Mouse (Mus musculus) gastrocnemius, postnatal 4 days (tissue): Measurements from ENCODE around the gene Krt90. TPM values are rescaled to one million over a fixed set of nuclear protein-coding genes. Genes with fewer than 3 reads are reported as not detected.
"Not testable (repeated sequence)": the region's sequence is repeated elsewhere in the genome, so short reads cannot be mapped to it uniquely, and the experiment has no call there.

ENCODE experiments used
- DNase-seq, 2 experiments: peaks; one replicate each; pipeline ENCODE4 v3.0.0; 2021 to 2022; ENCODE audit warnings: low spot score in 2 of 2, mixed read lengths in 2 of 2
- microRNA-seq: library from miRNA; unstranded; fragments of <30 nt; microRNA quantifications from one replicate; pipeline ENCODE4 v1.2.0, GENCODE M21; 2021
- total RNA-seq, 2 experiments: library from RNA; stranded (reverse); gene quantifications; 2 replicates each; pipeline ENCODE4 v1.2.3; 2021

The Krt90 gene
- total RNA-seq, 2 experiments from 2014 or later, result not detected

DNA sequence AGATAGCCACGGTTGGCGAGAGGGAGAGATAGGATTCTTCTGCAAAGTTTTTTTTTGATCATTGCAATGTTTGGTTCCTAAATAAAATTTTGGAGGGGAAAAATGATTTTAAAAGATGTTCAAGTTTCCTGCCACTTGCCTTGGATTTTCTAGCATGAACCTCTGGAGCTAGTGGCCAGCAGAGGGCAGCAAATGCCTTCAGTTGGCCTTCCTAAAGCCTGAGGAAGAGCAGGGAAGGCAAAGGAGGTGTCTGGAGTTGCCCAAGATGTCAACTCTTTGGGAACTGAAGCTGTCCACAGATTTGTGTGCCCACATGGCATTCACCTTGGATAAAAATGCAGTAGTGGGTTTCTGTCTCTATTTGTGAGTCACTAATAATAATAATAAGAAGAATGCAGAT lies 43.0 kb downstream of the Krt90 start:
- peak; percentile 36 to 74 for DNase-seq

DNA sequence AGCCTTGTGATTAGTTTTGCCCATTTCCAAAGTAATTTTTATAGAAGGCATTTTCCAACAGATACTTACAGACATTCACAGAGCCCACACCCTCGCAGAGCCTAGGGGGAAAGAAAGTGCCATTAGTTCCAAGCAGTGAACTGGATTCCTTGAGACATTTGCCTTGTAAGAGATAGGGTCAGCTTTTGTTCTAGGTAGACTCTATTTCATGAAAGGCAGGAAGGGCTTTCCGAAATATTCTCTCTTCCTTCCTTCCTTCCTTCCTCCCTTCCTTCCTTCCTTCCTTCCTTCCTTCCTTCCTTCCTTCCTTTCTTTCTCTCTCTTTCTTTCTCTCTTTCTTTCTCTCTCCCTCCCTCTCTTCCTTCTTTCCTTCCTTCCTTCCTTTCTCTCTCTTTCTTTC lies 45.6 kb downstream of the Krt90 start, which contains the start of gene Gm49425:
Gene Gm49425, minus strand, starts transcription at position 101 of the 400 bp plus-strand sequence.
- not testable (repeated sequence) for DNase-seq

GRCm38 (mm10) chr15:101508247-101508646 lies 54.5 kb downstream of the Krt90 start:
- DNase-seq, result no peak

DNA sequence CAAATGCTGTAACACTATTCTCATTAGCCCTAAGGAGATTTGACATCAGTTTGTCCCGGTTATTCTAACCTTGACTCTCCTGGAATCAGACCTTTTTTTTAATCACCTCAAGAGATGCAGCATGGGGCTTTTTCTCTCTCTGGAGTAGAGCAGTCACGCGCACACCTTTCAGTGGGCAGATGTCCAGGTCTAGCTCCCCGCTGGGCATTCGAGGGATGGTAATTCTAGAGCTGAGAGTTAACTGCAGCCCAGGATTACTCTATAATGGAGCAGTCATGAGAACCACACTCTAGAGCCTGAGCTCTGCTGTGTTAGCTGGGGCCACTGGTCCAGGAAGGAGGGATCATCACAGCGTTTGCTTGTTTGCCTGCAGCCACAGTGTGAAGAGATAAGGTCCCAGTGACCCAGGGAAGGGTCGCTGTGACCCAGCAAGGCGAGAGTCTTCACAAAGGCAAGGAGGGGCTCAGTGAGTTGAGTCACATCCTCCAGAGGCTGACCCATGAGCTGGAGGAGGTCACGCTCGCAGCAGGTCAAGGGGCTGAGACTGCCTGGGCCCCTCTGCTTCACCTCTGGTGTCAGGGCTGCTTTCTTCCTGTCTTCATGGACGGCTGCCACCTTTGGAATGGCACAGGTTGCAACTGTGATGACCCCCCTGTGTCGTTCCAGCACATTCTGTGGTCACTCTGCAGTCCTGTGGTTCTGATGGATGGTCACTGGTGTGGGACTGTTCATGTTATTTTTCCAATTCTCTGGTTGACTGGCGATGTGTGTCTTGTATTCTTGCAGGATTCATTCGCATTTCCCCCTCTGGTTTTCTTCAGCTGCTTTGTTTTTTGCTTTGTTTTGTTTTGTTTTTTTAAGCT lies 55.6 kb downstream of the Krt90 start:
- DNase-seq, result no peak

Small RNA genes lying within 50 kb of the gene (microRNA-seq; reads per million reads assigned to microRNA genes)
- gene Gm44393, result not detected
- not detected for gene Gm44460

Other genes starting within 250 kb of the Krt90 start
- gene Krt80, start 192.8 kb downstream of the Krt90 start, total RNA-seq, result 1 to 10 TPM; 2.7 to 3.4 TPM
- under 1 TPM; 0.22 to 0.39 TPM for gene Krt7, start 151.9 kb downstream of the Krt90 start, total RNA-seq
- gene Krt87, start 124.1 kb downstream of the Krt90 start, total RNA-seq, result under 1 TPM; 0.13 to 0.15 TPM
- gene Krt88, start 115.2 kb downstream of the Krt90 start, total RNA-seq, result not detected
- not detected for gene Krt81, start 99.2 kb downstream of the Krt90 start, total RNA-seq
- gene Krt86, start 89.5 kb downstream of the Krt90 start, total RNA-seq, result not detected
- under 1 TPM in 1 of 2 experiments, not detected in 1; 0.21 TPM for gene Krt83, start 71.4 kb downstream of the Krt90 start, total RNA-seq
- under 1 TPM in 1 of 2 experiments, not detected in 1; 0.36 TPM for gene Gm49425, start 45.7 kb downstream of the Krt90 start, total RNA-seq
- not detected for gene Krt84, start 30.1 kb downstream of the Krt90 start, total RNA-seq
- not detected for gene Krt82, start 12.3 kb downstream of the Krt90 start, total RNA-seq
- gene Krt75, start 11.0 kb upstream of the Krt90 start, total RNA-seq, result under 1 TPM in 1 of 2 experiments, not detected in 1; 0.08 TPM
- not detected for gene Gm5414, start 65.2 kb upstream of the Krt90 start, total RNA-seq
- not detected for gene Gm5478, start 84.4 kb upstream of the Krt90 start, total RNA-seq
- under 1 TPM in 1 of 2 experiments, not detected in 1; 0.13 TPM for gene Krt6b, start 117.3 kb upstream of the Krt90 start, total RNA-seq
- under 1 TPM in 1 of 2 experiments, not detected in 1; 0.23 TPM for gene Krt6a, start 131.4 kb upstream of the Krt90 start, total RNA-seq
- 1 to 10 TPM in 1 of 2 experiments, under 1 TPM in 1; 0.39 to 1.9 TPM for gene Krt5, start 149.9 kb upstream of the Krt90 start, total RNA-seq
- gene Krt71, start 180.2 kb upstream of the Krt90 start, total RNA-seq, result under 1 TPM in 1 of 2 experiments, not detected in 1; 0.39 TPM
- not detected for gene Krt72, start 223.5 kb upstream of the Krt90 start, total RNA-seq
- under 1 TPM in 1 of 2 experiments, not detected in 1; 0.21 TPM for gene Krt73, start 239.4 kb upstream of the Krt90 start, total RNA-seq